Mouse (Mus musculus): ENCODE measurements around the gene Tmem120a. TPM values are rescaled to one million over a fixed set of nuclear protein-coding genes. Genes with fewer than 3 reads are reported as not detected.

The Tmem120a gene
- total RNA-seq (2012; rRNA removed), result 38.7 and 42.2 TPM in 2 replicates

- TF ChIP-seq HCFC1 (IDR thresholded peaks at IDR 0.05; ENCODE audit: borderline replicate concordance, insufficient read depth, low read length) (no peak), CHD2 (IDR thresholded peaks at IDR 0.05; ENCODE audit: low read depth, low read length) (no peak), ZNF384 (IDR thresholded peaks at IDR 0.05; ENCODE audit: low read depth, low read length) (no peak), MAFK (IDR thresholded peaks at IDR 0.05; ENCODE audit: insufficient read depth, low read depth, low read length) (no peak)
- peak within 1 kb of the TSS; percentile 74 to 91 for H3K4me3 ChIP-seq (ENCODE audit: insufficient read depth in 1 of 2, low read depth in 1 of 2, low read length in 2 of 2, poor library complexity in 1 of 2, severe bottlenecking in 1 of 2)
- in situ Hi-C loops (cut with MboI; ENCODE audit: low sequenced_read_pairs in 2 of 2, unreplicated experiment in 2 of 2), result no loop called here
- H3K9me3 ChIP-seq (ENCODE audit: control insufficient read depth, insufficient read depth, low read depth, low read length), result no peaks in the 10 kb centered on the region
- H3K27ac ChIP-seq (ENCODE audit: insufficient read depth, low read depth, low read length, poor library complexity, severe bottlenecking), result no peak within 1 kb of the TSS
- peaks cover 4 to 9% of the 10 kb centered on the region in 2 experiments; a peak in 1 of 4 replicates for H3K4me1 ChIP-seq (ENCODE audit: control insufficient read depth in 2 of 2, insufficient read depth in 2 of 2, low read length in 2 of 2, poor library complexity in 1 of 2)
- peak within 1 kb of the TSS; percentile 71 for H3K9ac ChIP-seq (ENCODE audit: insufficient read depth, low read depth, low read length, poor library complexity, severe bottlenecking)
- peaks cover 3% of the 10 kb centered on the region; the same call in 1 of the 2 replicates for H3K36me3 ChIP-seq (ENCODE audit: control insufficient read depth, insufficient read depth, low read length, poor library complexity, severe bottlenecking)
- peak; percentile 86 for DNase-seq (ENCODE audit: low read depth, low spot score)
Measured at GRCm38 (mm10) chr5:135743741-135744609, at the start of gene Tmem120a. TSS of gene Tmem120a (minus strand) at chr5:135744448.

GRCm38 (mm10) chr5:135782901-135783300 is 38.7 kb upstream of the Tmem120a start:
- Histone ChIP-seq H3K9ac (ENCODE audit: insufficient read depth, low read depth, low read length, poor library complexity, severe bottlenecking) (no peak overlapping the region), H3K4me3 (ENCODE audit: insufficient read depth in 1 of 2, low read depth in 1 of 2, low read length in 2 of 2, poor library complexity in 1 of 2, severe bottlenecking in 1 of 2) (no peak overlapping the region), H3K4me1 (ENCODE audit: control insufficient read depth in 2 of 2, insufficient read depth in 2 of 2, low read length in 2 of 2, poor library complexity in 1 of 2) (peaks cover 2 to 3% of the 10 kb centered on the region in 2 experiments; a peak in 1 of 4 replicates), H3K27ac (ENCODE audit: insufficient read depth, low read depth, low read length, poor library complexity, severe bottlenecking) (no peak overlapping the region), H3K9me3 (ENCODE audit: control insufficient read depth, insufficient read depth, low read depth, low read length) (no peaks in the 10 kb centered on the region), H3K36me3 (ENCODE audit: control insufficient read depth, insufficient read depth, low read length, poor library complexity, severe bottlenecking) (peaks cover 64% of the 10 kb centered on the region)
- no peak for DNase-seq (ENCODE audit: low read depth, low spot score)
- TF ChIP-seq MAFK (IDR thresholded peaks at IDR 0.05; ENCODE audit: insufficient read depth, low read depth, low read length) (no peak), CHD2 (IDR thresholded peaks at IDR 0.05; ENCODE audit: low read depth, low read length) (no peak), HCFC1 (IDR thresholded peaks at IDR 0.05; ENCODE audit: borderline replicate concordance, insufficient read depth, low read length) (no peak), ZC3H11A (IDR thresholded peaks at IDR 0.05; ENCODE audit: borderline replicate concordance, low read depth, low read length) (no peak), ZNF384 (IDR thresholded peaks at IDR 0.05; ENCODE audit: low read depth, low read length) (no peak)
- in situ Hi-C loops (cut with MboI; ENCODE audit: low sequenced_read_pairs in 2 of 2, unreplicated experiment in 2 of 2), result no loop called here

GRCm38 (mm10) chr5:135780331-135780730 is 36.1 kb upstream of the Tmem120a start:
- H3K36me3 ChIP-seq (ENCODE audit: control insufficient read depth, insufficient read depth, low read length, poor library complexity, severe bottlenecking), result peaks cover 39% of the 10 kb centered on the region
- H3K4me1 ChIP-seq (ENCODE audit: control insufficient read depth in 2 of 2, insufficient read depth in 2 of 2, low read length in 2 of 2, poor library complexity in 1 of 2), result peaks cover 2 to 3% of the 10 kb centered on the region in 2 experiments; a peak in 1 of 4 replicates
- no peak for DNase-seq (ENCODE audit: low read depth, low spot score)
- H3K27ac ChIP-seq (ENCODE audit: insufficient read depth, low read depth, low read length, poor library complexity, severe bottlenecking), result no peak overlapping the region
- no peak for TF ChIP-seq HCFC1 (IDR thresholded peaks at IDR 0.05; ENCODE audit: borderline replicate concordance, insufficient read depth, low read length)
- TF ChIP-seq ZNF384 (IDR thresholded peaks at IDR 0.05; ENCODE audit: low read depth, low read length), result no peak
- TF ChIP-seq MAFK (IDR thresholded peaks at IDR 0.05; ENCODE audit: insufficient read depth, low read depth, low read length), result no peak
- no peak for TF ChIP-seq ZC3H11A (IDR thresholded peaks at IDR 0.05; ENCODE audit: borderline replicate concordance, low read depth, low read length)
- TF ChIP-seq CHD2 (IDR thresholded peaks at IDR 0.05; ENCODE audit: low read depth, low read length), result no peak
- H3K4me3 ChIP-seq (ENCODE audit: insufficient read depth in 1 of 2, low read depth in 1 of 2, low read length in 2 of 2, poor library complexity in 1 of 2, severe bottlenecking in 1 of 2), result no peak overlapping the region; a peak in 1 of 4 replicates
- no peaks in the 10 kb centered on the region for H3K9me3 ChIP-seq (ENCODE audit: control insufficient read depth, insufficient read depth, low read depth, low read length)
- no peak overlapping the region; the same call in 1 of the 2 replicates for H3K9ac ChIP-seq (ENCODE audit: insufficient read depth, low read depth, low read length, poor library complexity, severe bottlenecking)
- in situ Hi-C loops (cut with MboI; ENCODE audit: low sequenced_read_pairs in 2 of 2, unreplicated experiment in 2 of 2), result no loop called here

GRCm38 (mm10) chr5:135778471-135779445 is 34.5 kb upstream of the Tmem120a start, which contains the start of gene Mdh2:
TSS of gene Mdh2 (plus strand) at chr5:135778480.
- TF ChIP-seq HCFC1 (IDR thresholded peaks at IDR 0.05; ENCODE audit: borderline replicate concordance, insufficient read depth, low read length), result 0 out of 2 replicates have a peak, but pooled peaks have one; percentile 8
- no peak for TF ChIP-seq MAFK (IDR thresholded peaks at IDR 0.05; ENCODE audit: insufficient read depth, low read depth, low read length)
- peak; percentile 100 for TF ChIP-seq CHD2 (IDR thresholded peaks at IDR 0.05; ENCODE audit: low read depth, low read length)
- TF ChIP-seq ZNF384 (IDR thresholded peaks at IDR 0.05; ENCODE audit: low read depth, low read length), result no peak
- TF ChIP-seq ZC3H11A (IDR thresholded peaks at IDR 0.05; ENCODE audit: borderline replicate concordance, low read depth, low read length), result no peak
- no peaks in the 10 kb centered on the region for H3K9me3 ChIP-seq (ENCODE audit: control insufficient read depth, insufficient read depth, low read depth, low read length)
- H3K4me3 ChIP-seq (ENCODE audit: insufficient read depth in 1 of 2, low read depth in 1 of 2, low read length in 2 of 2, poor library complexity in 1 of 2, severe bottlenecking in 1 of 2), result peak within 1 kb of the TSS; percentile 70 to 98
- peak within 1 kb of the TSS; percentile 100 for H3K9ac ChIP-seq (ENCODE audit: insufficient read depth, low read depth, low read length, poor library complexity, severe bottlenecking)
- H3K36me3 ChIP-seq (ENCODE audit: control insufficient read depth, insufficient read depth, low read length, poor library complexity, severe bottlenecking), result peaks cover 26% of the 10 kb centered on the region
- H3K27ac ChIP-seq (ENCODE audit: insufficient read depth, low read depth, low read length, poor library complexity, severe bottlenecking), result peak within 1 kb of the TSS; percentile 88
- H3K4me1 ChIP-seq (ENCODE audit: control insufficient read depth in 2 of 2, insufficient read depth in 2 of 2, low read length in 2 of 2, poor library complexity in 1 of 2), result peaks cover 2 to 5% of the 10 kb centered on the region in 2 experiments; a peak in 1 of 4 replicates
- in situ Hi-C loops (cut with MboI; ENCODE audit: low sequenced_read_pairs in 2 of 2, unreplicated experiment in 2 of 2), result no loop called here
- peak; percentile 100 for DNase-seq (ENCODE audit: low read depth, low spot score)

Measured in ES-E14 (cell line).